Mouse (Mus musculus) left cerebral cortex, postnatal 4 days (tissue): Measurements from ENCODE around the gene Tpra1. TPM values are rescaled to one million over a fixed set of nuclear protein-coding genes. Genes with fewer than 3 reads are reported as not detected.

ENCODE experiments used
- DNase-seq: peaks from one replicate; pipeline ENCODE4 v3.0.0-alpha.2; 2022
- intact Hi-C: fragments of 180-260 bp; cut with DNase I; formaldehyde crosslinking; loops from one replicate; pipeline ENCODE4 v1.15.1; 2025
- total RNA-seq, 2 experiments: library from RNA; stranded (reverse); gene quantifications; 2 replicates each; pipeline ENCODE4 v1.2.3; 2021

The Tpra1 gene
- 10 to 100 TPM; 37.2 to 41.2 TPM for total RNA-seq

GRCm38 (mm10) chr6:88901947-88902820, at the start of gene Tpra1:
Tpra1 (plus strand) TSS chr6:88902251.
- intact Hi-C loops, result no loop called here
- DNase-seq, result peak; percentile 95

- DNase-seq, result no peak
- intact Hi-C loops, result no loop called here
Observed at GRCm38 (mm10) chr6:88854509-88854908, 47.5 kb upstream of the Tpra1 start.

GRCm38 (mm10) chr6:88855636-88856035, 46.4 kb upstream of the Tpra1 start:
- intact Hi-C loops, result no loop called here
- DNase-seq, result peak; percentile 49

- no peak for DNase-seq
- intact Hi-C loops, result no loop called here
Observed at GRCm38 (mm10) chr6:88857249-88857648, 44.8 kb upstream of the Tpra1 start.

GRCm38 (mm10) chr6:88857830-88858229, 44.2 kb upstream of the Tpra1 start:
- intact Hi-C loops, result no loop called here
- no peak for DNase-seq

- DNase-seq, result no peak
- intact Hi-C loops, result no loop called here
Observed at GRCm38 (mm10) chr6:88858341-88858740, 43.7 kb upstream of the Tpra1 start.

- intact Hi-C loops, result no loop called here
- no peak for DNase-seq
Observed at GRCm38 (mm10) chr6:88860914-88861313, 41.1 kb upstream of the Tpra1 start.

GRCm38 (mm10) chr6:88865704-88866103, 36.3 kb upstream of the Tpra1 start:
- intact Hi-C loops, result no loop called here
- DNase-seq, result no peak

- no peak for DNase-seq
Observed at GRCm38 (mm10) chr6:88869459-88869858, 32.6 kb upstream of the Tpra1 start.

GRCm38 (mm10) chr6:88870594-88870993, 31.5 kb upstream of the Tpra1 start:
- intact Hi-C loops, result no loop called here
- peak; percentile 54 for DNase-seq

More at GRCm38 (mm10) chr6:88869459-88869858, 32.6 kb upstream of the Tpra1 start:
- intact Hi-C loops, result no loop called here

GRCm38 (mm10) chr6:88871546-88871945, 30.5 kb upstream of the Tpra1 start:
- intact Hi-C loops, result no loop called here
- DNase-seq, result peak; percentile 79

GRCm38 (mm10) chr6:88872811-88873210, 29.2 kb upstream of the Tpra1 start:
- DNase-seq, result peak; percentile 72
- intact Hi-C loops, result no loop called here

- peak; percentile 64 for DNase-seq
- intact Hi-C loops, result no loop called here
Observed at GRCm38 (mm10) chr6:88873965-88874867, 27.8 kb upstream of the Tpra1 start.

- intact Hi-C loops, result no loop called here
- peak; percentile 90 for DNase-seq
Observed at GRCm38 (mm10) chr6:88874868-88875508, 27.1 kb upstream of the Tpra1 start, which contains the start of gene Podxl2. Podxl2 (minus strand) TSS chr6:88875044.

- no peak for DNase-seq
- intact Hi-C loops, result no loop called here
Observed at GRCm38 (mm10) chr6:88879471-88879870, 22.6 kb upstream of the Tpra1 start.

- intact Hi-C loops, result no loop called here
- no peak for DNase-seq
Observed at GRCm38 (mm10) chr6:88881334-88881733, 20.7 kb upstream of the Tpra1 start.

GRCm38 (mm10) chr6:88884195-88884594, 17.9 kb upstream of the Tpra1 start:
- intact Hi-C loops, result no loop called here
- DNase-seq, result no peak

GRCm38 (mm10) chr6:88884690-88885089, 17.4 kb upstream of the Tpra1 start:
- intact Hi-C loops, result no loop called here
- no peak for DNase-seq

GRCm38 (mm10) chr6:88885644-88886416, 16.2 kb upstream of the Tpra1 start:
- no peak for DNase-seq
- intact Hi-C loops, result no loop called here

- intact Hi-C loops, result no loop called here
- peak; percentile 66 for DNase-seq
Observed at GRCm38 (mm10) chr6:88886417-88886967, 15.6 kb upstream of the Tpra1 start.
